Mouse (Mus musculus) adrenal gland, adult 18-20 months (tissue): ENCODE measurements around the gene Ccdc85b. TPM values are rescaled to one million over a fixed set of nuclear protein-coding genes. Genes with fewer than 3 reads are reported as not detected.

Experiments used
- DNase-seq, 2 experiments: peaks; one replicate each; pipeline ENCODE4 v3.0.0; 2021 to 2022; ENCODE audit warnings: low spot score in 2 of 2
- total RNA-seq, 2 experiments: library from RNA; stranded (reverse); gene quantifications; 1 replicate in 1 of 2; 2 replicates in 1 of 2; pipeline ENCODE4 v1.2.3; 2021

Gene Ccdc85b
- total RNA-seq, 2 experiments from 2014 or later = 6.4 TPM

DNA sequence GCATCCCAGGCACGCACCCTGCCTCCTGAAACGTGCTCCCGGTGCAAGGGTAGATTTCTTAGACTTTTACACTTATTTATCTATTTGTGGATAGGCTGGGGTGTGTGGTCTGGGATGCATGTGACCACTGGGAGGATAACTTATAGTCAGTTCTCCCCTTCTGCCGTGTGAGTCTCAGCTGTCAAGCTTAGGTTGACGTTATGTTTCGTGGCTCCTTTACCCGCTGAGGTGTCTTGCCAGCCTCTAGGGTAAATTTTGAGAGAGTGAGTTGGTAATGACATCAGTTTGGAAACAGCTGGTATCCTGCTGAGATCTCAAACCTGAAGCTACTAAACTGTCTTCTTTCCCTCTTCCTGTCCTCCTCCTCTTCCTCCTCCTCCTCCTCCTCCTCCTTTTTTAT, 51.8 kb downstream of the Ccdc85b start:
- DNase-seq = no peak

Other genes with a start within 250 kb of the Ccdc85b start
- gene Pacs1, start 184.8 kb downstream of the Ccdc85b start, total RNA-seq = 10 to 100 TPM; 15.1 to 20.7 TPM
- 100 to 1,000 TPM; 139 to 173 TPM for gene Sf3b2, start 162.4 kb downstream of the Ccdc85b start, total RNA-seq
- under 1 TPM; 0.13 to 0.29 TPM for gene Gal3st3, start 159.6 kb downstream of the Ccdc85b start, total RNA-seq
- gene Catsper1, start 122.2 kb downstream of the Ccdc85b start, total RNA-seq = not detected
- gene Cst6, start 108.3 kb downstream of the Ccdc85b start, total RNA-seq = 1 to 10 TPM; 2.5 to 3.2 TPM
- 10 to 100 TPM; 24.4 to 24.5 TPM for gene Eif1ad, start 91.2 kb downstream of the Ccdc85b start, total RNA-seq
- 100 to 1,000 TPM; 127 to 129 TPM for gene Banf1, start 90.7 kb downstream of the Ccdc85b start, total RNA-seq
- 10 to 100 TPM; 79.8 to 85.0 TPM for gene Sart1, start 69.2 kb downstream of the Ccdc85b start, total RNA-seq
- gene Tsga10ip, start 55.4 kb downstream of the Ccdc85b start, total RNA-seq = under 1 TPM in 1 of 2 experiments, not detected in 1; 0.96 TPM
- 100 to 1,000 TPM; 266 to 283 TPM for gene Drap1, start 32.9 kb downstream of the Ccdc85b start, total RNA-seq
- 10 to 100 TPM; 46.5 to 47.2 TPM for gene AI837181, start 32.8 kb downstream of the Ccdc85b start, total RNA-seq
- 1 to 10 TPM; 1.1 to 4.9 TPM for gene Fosl1, start 10.3 kb downstream of the Ccdc85b start, total RNA-seq
- 10 to 100 TPM; 75.0 to 82.0 TPM for gene Fibp, start 2.7 kb upstream of the Ccdc85b start, total RNA-seq
- 1 to 10 TPM; 1.0 to 2.1 TPM for gene Ctsw, start 10.6 kb upstream of the Ccdc85b start, total RNA-seq
- 10 to 100 TPM; 56.9 to 91.1 TPM for gene Efemp2, start 16.1 kb upstream of the Ccdc85b start, total RNA-seq
- 10 to 100 TPM; 25.1 to 35.8 TPM for gene Mus81, start 30.5 kb upstream of the Ccdc85b start, total RNA-seq
- 100 to 1,000 TPM; 689 to 693 TPM for gene Cfl1, start 32.6 kb upstream of the Ccdc85b start, total RNA-seq
- 1 to 10 TPM; 1.7 to 2.2 TPM for gene 1700020D05Rik, start 45.9 kb upstream of the Ccdc85b start, total RNA-seq
- gene Snx32, start 52.6 kb upstream of the Ccdc85b start, total RNA-seq = 10 to 100 TPM; 12.3 to 12.4 TPM
- not detected for gene Ovol1, start 102.8 kb upstream of the Ccdc85b start, total RNA-seq
- gene Ap5b1, start 110.1 kb upstream of the Ccdc85b start, total RNA-seq = 1 to 10 TPM; 6.5 to 9.9 TPM
- 100 to 1,000 TPM; 108 to 113 TPM for gene Rnaseh2c, start 144.0 kb upstream of the Ccdc85b start, total RNA-seq
- gene Kat5, start 152.3 kb upstream of the Ccdc85b start, total RNA-seq = 10 to 100 TPM; 67.8 to 69.3 TPM
- 10 to 100 TPM; 79.6 to 90.2 TPM for gene Rela, start 179.6 kb upstream of the Ccdc85b start, total RNA-seq
- gene Sipa1, start 205.8 kb upstream of the Ccdc85b start, total RNA-seq = 10 to 100 TPM; 41.1 to 45.6 TPM
- 10 to 100 TPM; 36.9 to 45.8 TPM for gene Map3k11, start 230.8 kb upstream of the Ccdc85b start, total RNA-seq
- gene Pcnx3, start 231.0 kb upstream of the Ccdc85b start, total RNA-seq = 100 to 1,000 TPM in 1 of 2 experiments, 10 to 100 TPM in 1; 84.6 to 103 TPM
- not detected for gene Kcnk7, start 246.5 kb upstream of the Ccdc85b start, total RNA-seq